Mouse (Mus musculus) spleen, postnatal 14 days (tissue): ENCODE data around the gene 4933407L21Rik.

ENCODE experiments used
- DNase-seq, 2 experiments: peaks; one replicate each; pipeline ENCODE4 v3.0.0; 2021 to 2022; ENCODE audit warnings: low spot score in 2 of 2

Gene 4933407L21Rik

GRCm38 (mm10) chr1:85928057-85928687 lies at the start of gene 4933407L21Rik:
TSS of gene 4933407L21Rik (plus strand) at chr1:85928483.
- no peak for DNase-seq

GRCm38 (mm10) chr1:85882003-85882402 lies 46.3 kb upstream of the 4933407L21Rik start:
- DNase-seq: no peak

GRCm38 (mm10) chr1:85887221-85887620 lies 41.1 kb upstream of the 4933407L21Rik start:
- DNase-seq: no peak

- peak; percentile 49 to 58 for DNase-seq
Measured at GRCm38 (mm10) chr1:85894231-85894747, 34.0 kb upstream of the 4933407L21Rik start, which contains the start of gene Itm2c. TSS of gene Itm2c (plus strand) at chr1:85894281.

- DNase-seq: no peak
Measured at GRCm38 (mm10) chr1:85894748-85895360, 33.4 kb upstream of the 4933407L21Rik start.

GRCm38 (mm10) chr1:85895391-85895837 lies 32.9 kb upstream of the 4933407L21Rik start:
- DNase-seq: peak; percentile 14 to 38

- no peak for DNase-seq
Measured at GRCm38 (mm10) chr1:85896110-85896509, 32.2 kb upstream of the 4933407L21Rik start.

GRCm38 (mm10) chr1:85896781-85897700 lies 31.2 kb upstream of the 4933407L21Rik start:
- no peak for DNase-seq

GRCm38 (mm10) chr1:85897901-85898760 lies 30.2 kb upstream of the 4933407L21Rik start:
- no peak for DNase-seq

GRCm38 (mm10) chr1:85898761-85899387 lies 29.4 kb upstream of the 4933407L21Rik start:
- DNase-seq: no peak

- no peak for DNase-seq
Measured at GRCm38 (mm10) chr1:85899388-85899761, 28.9 kb upstream of the 4933407L21Rik start.

GRCm38 (mm10) chr1:85900521-85901333 lies 27.6 kb upstream of the 4933407L21Rik start:
- DNase-seq: no peak

GRCm38 (mm10) chr1:85901516-85902107 lies 26.7 kb upstream of the 4933407L21Rik start:
- no peak for DNase-seq

- DNase-seq: no peak
Measured at GRCm38 (mm10) chr1:85902108-85902561, 26.1 kb upstream of the 4933407L21Rik start.

- no peak for DNase-seq
Measured at GRCm38 (mm10) chr1:85906892-85907291, 21.4 kb upstream of the 4933407L21Rik start.

GRCm38 (mm10) chr1:85908754-85909590 lies 19.3 kb upstream of the 4933407L21Rik start:
- DNase-seq: no peak

GRCm38 (mm10) chr1:85913078-85913755 lies 15.1 kb upstream of the 4933407L21Rik start:
- no peak for DNase-seq

GRCm38 (mm10) chr1:85915890-85916289 lies 12.4 kb upstream of the 4933407L21Rik start:
- no peak for DNase-seq
